Mouse (Mus musculus): ENCODE measurements around the gene Jak3.
A peak's percentile ranks its signal among the peaks of the same experiment; 100 is the strongest.

The Jak3 gene

DNA sequence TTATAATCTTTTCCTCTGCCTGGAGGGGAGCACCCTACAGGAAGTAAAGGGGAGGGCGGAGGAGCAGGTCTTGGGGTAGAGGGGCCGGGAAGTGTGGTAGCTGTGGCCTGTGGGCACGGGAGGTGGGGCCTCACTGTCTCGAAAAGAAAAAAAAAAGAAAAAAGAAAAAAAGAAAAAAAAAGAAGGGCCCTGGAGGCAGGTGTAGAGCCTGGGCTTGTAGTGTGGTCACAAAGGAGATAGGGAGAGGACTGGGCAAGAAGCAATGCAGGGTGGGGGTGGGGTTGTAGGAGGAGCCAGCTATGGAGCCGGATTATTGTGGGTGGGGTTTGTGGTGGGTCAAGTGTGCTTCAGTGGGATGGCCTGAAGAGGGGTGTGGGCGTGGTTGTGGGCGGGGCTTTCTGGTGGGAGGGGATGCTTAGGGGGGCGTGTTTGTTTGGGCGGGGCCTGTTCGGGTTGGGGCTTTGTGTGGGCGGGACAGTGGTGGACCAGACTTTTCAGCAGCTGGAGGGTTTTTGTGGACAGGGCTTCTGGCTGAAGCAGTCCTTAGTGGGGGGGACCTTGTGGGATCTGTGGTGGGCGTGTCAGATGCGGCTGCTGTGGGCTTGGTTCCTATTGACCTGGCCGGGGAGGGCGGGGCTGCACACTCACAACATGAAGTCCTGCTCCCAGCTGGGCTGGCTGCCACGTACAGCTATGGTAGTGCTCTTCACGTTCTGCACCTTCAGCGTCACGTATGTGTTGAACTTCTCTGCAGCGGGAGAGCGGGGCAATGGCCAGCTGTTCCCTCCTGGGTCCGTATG lies 10.6 kb upstream of the Jak3 start:
- peak; percentile 66 for DNase-seq

- no peak for DNase-seq
Measured at GRCm38 (mm10) chr8:71666855-71667254, 9.2 kb upstream of the Jak3 start.

DNA sequence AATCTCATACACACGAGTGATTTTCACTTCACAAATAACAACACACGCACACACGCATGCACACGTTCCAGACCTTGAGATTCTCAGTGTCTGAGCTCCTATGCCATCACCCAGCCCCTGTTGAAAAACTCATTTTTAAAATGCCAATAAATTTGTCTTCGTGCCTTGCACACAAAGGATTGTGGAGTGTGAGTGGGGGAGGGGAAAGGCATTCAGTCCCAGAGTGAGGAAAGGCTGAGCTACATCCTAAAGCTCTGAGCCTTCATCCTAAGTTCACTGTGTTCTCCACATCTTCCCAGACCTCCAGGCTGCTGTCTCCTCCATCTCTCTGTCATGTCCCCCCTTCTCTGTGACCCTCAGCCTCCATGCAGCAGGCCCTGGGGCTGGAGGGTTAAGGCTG lies 8.8 kb upstream of the Jak3 start:
- no peak for DNase-seq

- DNase-seq = peak; percentile 27
Measured at GRCm38 (mm10) chr8:71668220-71668975, 7.7 kb upstream of the Jak3 start.

- no peak for DNase-seq
Measured at GRCm38 (mm10) chr8:71670198-71670597, 5.9 kb upstream of the Jak3 start.

- no peak for DNase-seq
Measured at GRCm38 (mm10) chr8:71670621-71671548, 5.2 kb upstream of the Jak3 start.

GRCm38 (mm10) chr8:71671549-71671965 lies 4.5 kb upstream of the Jak3 start, which contains the start of gene Unc13a:
Unc13a (minus strand) TSS chr8:71671757.
- peak; percentile 94 for DNase-seq

DNA sequence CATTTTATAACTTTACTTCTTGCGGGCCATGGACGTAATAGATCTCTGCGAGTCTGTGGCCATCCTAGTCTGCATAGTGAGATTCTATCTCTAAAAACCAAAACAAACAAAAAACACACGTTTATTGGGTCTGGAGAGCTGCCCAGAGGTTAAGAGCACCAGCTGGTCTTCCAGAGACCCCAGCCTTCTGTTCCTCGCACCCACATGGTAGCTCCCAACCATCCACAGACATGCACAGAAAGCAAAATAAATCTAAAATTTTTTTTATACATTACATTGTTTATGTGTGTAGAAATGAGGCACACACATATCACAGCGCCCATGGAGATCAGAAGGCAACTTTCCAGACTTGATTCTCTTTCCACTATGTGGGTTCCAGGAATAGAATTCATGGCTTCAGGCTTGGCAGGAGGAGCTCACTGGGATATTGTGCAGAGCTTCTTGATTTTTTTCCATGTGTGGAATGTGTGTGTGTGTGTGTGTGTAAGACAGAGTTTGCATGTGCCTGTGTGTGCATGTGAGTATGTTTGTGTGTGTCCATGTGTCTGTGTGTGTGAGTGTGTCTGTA lies 3.8 kb upstream of the Jak3 start:
- no peak for DNase-seq

GRCm38 (mm10) chr8:71674071-71674470 lies 2.0 kb upstream of the Jak3 start:
- no peak for DNase-seq

DNA sequence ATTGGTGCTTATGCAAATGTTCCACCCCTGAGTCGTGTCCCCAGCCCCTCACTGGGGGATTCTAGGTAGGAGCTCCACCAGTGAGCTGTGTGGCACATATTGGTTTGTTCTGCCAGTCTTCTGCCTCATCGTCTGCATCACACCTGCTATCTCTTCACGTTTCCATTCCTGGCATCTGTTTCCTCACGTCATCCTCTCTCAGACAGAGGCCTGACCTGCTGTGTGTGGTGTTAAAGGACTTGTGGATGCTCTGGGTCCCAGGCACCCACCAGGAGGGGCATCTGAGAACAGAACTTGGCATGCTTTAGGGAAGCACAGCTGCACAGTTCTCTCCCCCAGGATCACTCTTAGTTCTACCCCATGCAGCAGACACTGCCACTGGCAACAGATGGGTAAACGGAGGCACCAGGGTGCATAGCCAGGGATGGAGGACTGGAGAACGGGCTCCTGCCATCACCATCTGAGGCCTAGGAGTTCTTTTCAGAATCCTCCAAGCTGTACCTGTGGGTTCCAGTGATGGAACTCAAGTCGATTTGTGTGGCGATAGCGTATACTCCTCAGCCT lies 558 bp upstream of the Jak3 start:
- no peak for DNase-seq

DNA sequence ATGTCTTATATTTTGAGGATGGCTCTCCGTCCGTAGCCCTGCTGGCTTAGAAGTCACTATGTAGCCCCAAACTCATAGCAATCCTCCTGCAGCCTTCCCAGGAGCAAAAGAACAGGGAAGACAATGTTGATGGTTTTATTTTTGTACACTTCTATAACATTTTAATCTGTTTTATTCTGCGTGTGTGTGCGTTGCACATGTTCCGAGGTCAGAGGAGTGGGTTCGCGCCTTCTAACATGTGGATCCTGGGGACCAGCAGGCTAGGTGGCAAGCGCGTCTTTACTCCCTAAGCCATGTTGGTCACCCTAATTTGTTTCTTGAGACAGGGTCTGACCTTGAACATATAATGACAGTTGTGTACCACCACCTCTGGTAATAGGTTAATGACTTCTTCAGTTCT lies 707 bp downstream of the Jak3 start:
- no peak for DNase-seq

GRCm38 (mm10) chr8:71677555-71677954 lies 1.5 kb downstream of the Jak3 start:
- peak; percentile 37 for DNase-seq

DNA sequence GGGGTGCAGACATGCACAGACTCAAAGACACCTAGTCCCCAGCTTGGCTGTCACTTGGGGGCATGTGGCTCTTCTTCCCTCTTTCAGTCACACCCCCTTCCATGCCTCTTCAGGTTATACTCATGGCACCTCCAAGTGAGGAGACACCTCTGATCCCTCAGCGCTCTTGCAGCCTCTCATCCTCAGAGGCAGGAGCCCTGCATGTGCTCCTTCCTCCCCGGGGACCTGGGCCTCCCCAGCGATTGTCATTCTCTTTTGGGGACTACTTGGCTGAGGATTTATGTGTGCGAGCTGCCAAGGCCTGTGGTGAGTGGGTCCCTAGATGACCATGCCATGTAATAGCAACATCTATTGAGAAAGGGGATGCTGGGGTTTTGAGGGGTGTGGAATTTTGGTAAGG lies 2.1 kb downstream of the Jak3 start:
- no peak for DNase-seq

DNA sequence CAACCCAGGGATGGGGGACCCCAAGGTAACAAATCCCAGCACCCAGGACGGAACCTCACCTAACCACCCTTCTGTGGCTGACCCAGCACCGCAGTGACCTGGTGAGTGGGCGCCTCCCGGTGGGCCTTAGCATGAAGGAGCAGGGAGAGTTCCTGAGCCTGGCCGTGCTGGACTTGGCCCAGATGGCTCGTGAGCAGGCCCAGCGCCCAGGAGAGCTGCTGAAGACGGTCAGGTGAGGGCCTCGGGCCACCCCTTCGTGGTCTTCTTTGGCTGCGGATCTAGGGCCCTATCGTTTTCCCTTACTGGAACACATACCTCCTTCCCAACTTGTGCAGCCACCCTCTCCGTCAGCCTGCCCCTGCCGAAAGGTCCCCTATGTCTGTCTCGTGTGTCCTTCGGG lies 3.0 kb downstream of the Jak3 start:
- DNase-seq = no peak

GRCm38 (mm10) chr8:71679550-71680168 lies 3.6 kb downstream of the Jak3 start:
- no peak for DNase-seq

- no peak for DNase-seq
Measured at GRCm38 (mm10) chr8:71680471-71680870, 4.4 kb downstream of the Jak3 start.

- no peak for DNase-seq
Measured at GRCm38 (mm10) chr8:71681369-71681915, 5.3 kb downstream of the Jak3 start.

GRCm38 (mm10) chr8:71682832-71683231 lies 6.7 kb downstream of the Jak3 start:
- no peak for DNase-seq

GRCm38 (mm10) chr8:71684701-71685100 lies 8.6 kb downstream of the Jak3 start:
- no peak for DNase-seq

DNA sequence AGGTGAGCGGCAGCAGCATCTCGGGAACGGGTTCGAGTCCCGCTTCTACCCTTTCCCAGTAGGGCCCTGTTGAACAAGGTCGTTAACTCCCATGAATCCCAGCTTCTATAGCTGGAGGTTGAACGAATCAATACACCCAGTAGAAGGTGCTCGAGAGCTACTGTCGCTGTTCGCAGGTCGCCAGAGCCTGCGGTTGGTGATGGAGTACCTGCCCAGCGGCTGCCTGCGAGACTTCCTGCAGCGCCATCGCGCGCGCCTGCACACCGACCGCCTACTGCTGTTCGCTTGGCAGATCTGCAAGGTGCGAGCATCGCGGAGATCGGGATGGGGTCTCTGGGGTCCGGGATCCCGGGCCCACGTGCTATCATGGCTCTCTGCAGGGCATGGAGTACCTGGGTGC lies 9.5 kb downstream of the Jak3 start:
- no peak for DNase-seq

DNA sequence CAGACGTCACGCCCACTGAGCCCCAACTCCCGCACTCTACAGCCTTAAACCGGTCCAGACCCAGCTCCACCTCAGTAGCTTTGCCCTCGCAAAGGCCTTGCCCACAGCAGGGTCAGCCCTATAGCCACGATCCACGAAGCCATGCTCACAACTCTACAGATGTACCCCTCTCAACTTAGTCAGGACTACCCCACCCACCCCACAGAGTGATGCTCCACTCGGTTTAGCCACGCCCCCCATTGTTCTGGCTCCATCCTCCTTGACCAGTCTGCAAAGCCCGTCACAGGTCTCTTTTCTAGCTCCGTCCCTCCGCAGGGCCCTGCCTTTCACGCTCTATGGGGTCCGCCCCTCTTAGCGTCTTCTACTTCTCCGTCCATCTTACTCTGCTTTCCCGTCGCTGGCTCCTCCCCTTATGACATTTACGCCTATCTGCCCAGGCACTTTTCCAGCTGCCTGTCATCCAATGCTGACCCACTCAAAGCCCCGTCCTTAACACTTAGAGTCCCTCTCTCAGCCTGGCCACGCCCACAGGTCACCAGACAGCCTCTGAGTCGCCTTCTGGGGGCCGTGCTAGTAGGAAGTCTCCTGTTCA lies 10.1 kb downstream of the Jak3 start:
- DNase-seq = no peak
